Mouse (Mus musculus) stomach, postnatal 0 days (tissue): ENCODE data around the gene Amer2.

Experiments
- CTCF ChIP-seq: IDR thresholded peaks from 2 replicates; pipeline ENCODE4 v1.5.1; 2016; ENCODE audit warnings: antibody characterized with exemption, low read depth, mild to moderate bottlenecking, moderate library complexity
- EP300 ChIP-seq: optimal IDR thresholded peaks from 2 replicates; pipeline ENCODE3; 2016; ENCODE audit warnings: antibody characterized with exemption

DNA sequence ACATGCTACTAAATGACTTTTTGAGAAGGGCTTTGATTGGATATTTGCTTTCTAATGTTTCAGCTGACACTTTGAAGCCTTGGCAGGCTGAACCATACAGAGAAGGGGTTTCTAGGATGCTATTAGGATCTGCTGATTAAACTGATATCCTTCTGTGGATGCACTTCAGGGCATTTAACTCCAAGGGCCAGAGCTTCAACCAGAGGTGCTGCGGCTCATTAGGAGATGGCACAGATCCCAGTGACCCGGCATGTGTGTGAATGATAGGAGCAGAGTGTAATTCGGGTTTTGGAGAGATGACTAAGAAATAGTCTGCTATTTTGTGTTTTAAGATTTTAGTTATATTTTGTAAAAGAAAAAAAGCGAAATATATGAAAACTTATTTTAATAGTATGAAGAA is 8.6 kb downstream of the Amer2 start:
- TF ChIP-seq CTCF (no peak), EP300 (no peak)
